Mouse (Mus musculus) megakaryocyte-erythroid progenitor cell, adult 5-6 weeks (primary cell): Measurements from ENCODE around the gene Cd47. TPM values are rescaled to one million over a fixed set of nuclear protein-coding genes. Genes with fewer than 3 reads are reported as not detected.

Source experiments
- ATAC-seq: replicated peaks from 2 replicates; pipeline ENCODE4 v1.8.0; 2016; ENCODE audit warnings: mild to moderate bottlenecking, inconsistent platforms; ENCODE audit not compliant: severe bottlenecking, poor library complexity, low FRiP score, low TSS enrichment
- total RNA-seq, 2 experiments: library from RNA; stranded (forward) in 1 of 2; stranded (reverse) in 1 of 2; fragments of 200-1000, 215-1000 nt in 1 of 2; fragments of >200 nt in 1 of 2; fragmentation: Nextera tagmentation in 1 of 2; gene quantifications; 2 replicates each; pipeline ENCODE4 v1.2.3; 2014 to 2017

The Cd47 gene
- total RNA-seq, 2 experiments from 2014 or later, result 180 to 252 TPM

GRCm38 (mm10) chr16:49896132-49896531 is 95.8 kb downstream of the Cd47 start:
- ATAC-seq, result no peak

- no peak for ATAC-seq
Observed at GRCm38 (mm10) chr16:49901395-49901794, 101.1 kb downstream of the Cd47 start.

- no peak for ATAC-seq
Observed at GRCm38 (mm10) chr16:49902083-49902482, 101.8 kb downstream of the Cd47 start.

GRCm38 (mm10) chr16:49904248-49904930 is 104.1 kb downstream of the Cd47 start:
- ATAC-seq, result no peak

GRCm38 (mm10) chr16:49905041-49905440 is 104.7 kb downstream of the Cd47 start:
- peak; percentile 40 for ATAC-seq

GRCm38 (mm10) chr16:49905601-49906001 is 105.3 kb downstream of the Cd47 start:
- no peak for ATAC-seq

DNA sequence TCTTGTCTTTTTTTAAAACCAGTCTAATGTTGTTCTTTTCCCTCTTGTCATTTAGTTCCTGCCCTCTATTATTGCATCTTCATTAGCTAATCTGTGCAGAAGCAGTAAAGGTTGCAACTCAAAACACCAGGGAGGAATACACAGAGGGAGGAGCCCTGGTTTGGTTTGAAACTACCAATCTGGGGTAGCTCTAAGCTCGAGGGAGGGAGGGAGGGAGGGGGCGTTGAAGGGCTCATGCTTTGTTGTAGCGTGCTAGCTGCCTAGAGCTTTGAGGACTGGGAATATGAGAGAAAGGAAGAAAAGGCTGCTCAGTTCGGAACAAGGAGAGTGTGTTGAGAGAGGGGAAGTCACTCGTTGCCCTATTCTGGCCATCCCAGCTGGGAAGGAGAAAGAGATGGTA is 105.7 kb downstream of the Cd47 start:
- no peak for ATAC-seq

DNA sequence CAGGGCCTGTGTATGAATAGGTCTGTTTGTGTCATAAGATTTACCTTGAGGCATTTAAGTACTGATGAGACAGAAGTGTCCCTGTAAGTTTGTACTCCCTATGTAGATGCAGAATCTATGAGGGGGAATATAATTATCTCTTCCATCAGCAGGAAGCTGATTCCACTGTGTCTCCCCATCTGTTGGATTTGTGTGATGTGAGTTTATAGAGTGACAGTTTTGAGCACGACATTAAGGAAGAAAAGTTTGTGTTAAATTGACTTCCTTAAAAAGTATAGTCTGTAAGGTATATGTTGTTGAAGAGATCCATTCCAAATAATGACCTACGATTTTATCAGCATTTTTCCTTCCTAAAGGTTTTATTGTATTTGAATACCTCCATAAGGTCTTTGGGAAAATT is 106.6 kb downstream of the Cd47 start:
- ATAC-seq, result no peak

DNA sequence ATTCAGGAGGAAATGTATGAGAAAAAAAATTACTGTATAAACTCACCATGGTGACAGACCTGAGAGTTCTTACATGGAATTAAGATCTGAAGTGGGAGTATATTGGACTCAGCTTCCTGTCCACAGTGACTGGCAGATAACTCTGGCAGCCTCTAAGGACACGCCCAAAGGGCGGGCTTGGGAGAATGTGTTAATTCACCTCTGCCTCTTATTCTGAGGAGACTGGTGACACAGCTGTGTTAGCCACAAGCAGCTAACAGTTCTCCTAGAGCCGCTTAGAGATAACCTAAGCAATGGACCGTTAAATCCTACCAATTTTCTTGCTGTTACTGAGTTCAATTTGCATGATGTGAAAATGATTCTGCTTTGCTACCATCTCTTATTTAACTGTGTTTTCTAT is 107.0 kb downstream of the Cd47 start:
- peak; percentile 93 for ATAC-seq

- no peak for ATAC-seq
Observed at GRCm38 (mm10) chr16:49909536-49909935, 109.2 kb downstream of the Cd47 start.

DNA sequence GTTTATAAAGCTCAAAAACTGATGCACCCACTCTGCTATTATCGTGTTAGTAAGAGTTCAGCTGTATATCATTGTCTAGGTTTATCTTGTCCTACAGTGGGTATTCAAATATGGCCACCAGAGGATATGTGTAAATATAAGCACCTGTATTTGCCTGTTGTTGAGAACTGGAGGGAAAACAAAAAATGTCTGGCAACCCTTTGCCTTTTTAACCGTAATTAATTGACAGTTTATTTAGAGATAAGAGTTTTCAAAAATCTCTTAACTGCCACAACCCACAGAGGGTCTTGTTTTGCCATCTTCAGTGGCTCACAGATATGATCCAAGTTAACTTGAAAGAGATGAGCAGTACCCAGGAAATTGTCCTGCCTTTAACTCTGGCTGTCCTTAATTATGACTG is 113.8 kb downstream of the Cd47 start:
- no peak for ATAC-seq

GRCm38 (mm10) chr16:49915532-49916476 is 115.5 kb downstream of the Cd47 start:
- 0 out of 2 replicates have a peak, but pooled peaks have one; percentile 12 for ATAC-seq

- no peak for ATAC-seq
Observed at GRCm38 (mm10) chr16:49920191-49920590, 119.9 kb downstream of the Cd47 start.

DNA sequence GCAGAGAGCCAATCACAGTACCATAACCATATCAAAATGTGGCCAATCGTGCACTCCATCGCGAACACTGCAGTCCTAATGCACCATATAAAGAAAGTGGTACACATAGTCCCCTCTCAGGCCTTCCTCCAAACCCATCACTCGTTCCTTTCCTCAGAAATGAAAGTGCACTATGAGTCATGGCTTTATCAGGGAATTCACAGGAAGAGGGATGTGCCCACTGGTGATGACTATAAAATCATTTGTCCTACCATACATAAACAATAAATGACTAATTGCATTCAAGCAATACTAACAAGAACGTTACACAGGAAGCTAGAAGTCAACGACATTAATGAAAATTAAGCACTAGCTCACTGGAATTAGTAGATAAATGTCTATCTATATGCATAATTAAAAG is 121.3 kb downstream of the Cd47 start:
- ATAC-seq, result no peak

GRCm38 (mm10) chr16:49922098-49922497 is 121.8 kb downstream of the Cd47 start:
- ATAC-seq, result no peak

- no peak for ATAC-seq
Observed at GRCm38 (mm10) chr16:49923720-49924119, 123.4 kb downstream of the Cd47 start.

DNA sequence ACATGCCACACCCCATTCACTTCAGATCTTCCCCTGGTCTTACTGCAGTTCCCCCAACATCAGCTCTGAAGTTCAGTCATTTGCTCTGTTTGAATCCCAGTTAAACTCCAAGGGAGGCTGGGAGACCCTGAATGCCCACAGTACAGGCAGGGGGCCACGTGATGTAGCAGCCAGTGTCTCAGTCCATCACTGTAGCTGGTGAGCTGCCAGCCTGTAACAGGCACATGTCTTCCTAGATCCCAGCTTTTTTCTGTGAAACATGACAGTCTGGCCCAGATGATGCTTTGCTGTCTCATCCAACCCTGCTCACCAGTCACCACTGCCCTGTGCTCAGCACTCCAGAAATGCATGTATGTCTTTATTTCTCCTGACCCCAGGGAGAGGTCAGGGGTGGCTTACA is 124.6 kb downstream of the Cd47 start:
- ATAC-seq, result no peak

GRCm38 (mm10) chr16:49933274-49933673 is 132.9 kb downstream of the Cd47 start:
- ATAC-seq, result no peak

DNA sequence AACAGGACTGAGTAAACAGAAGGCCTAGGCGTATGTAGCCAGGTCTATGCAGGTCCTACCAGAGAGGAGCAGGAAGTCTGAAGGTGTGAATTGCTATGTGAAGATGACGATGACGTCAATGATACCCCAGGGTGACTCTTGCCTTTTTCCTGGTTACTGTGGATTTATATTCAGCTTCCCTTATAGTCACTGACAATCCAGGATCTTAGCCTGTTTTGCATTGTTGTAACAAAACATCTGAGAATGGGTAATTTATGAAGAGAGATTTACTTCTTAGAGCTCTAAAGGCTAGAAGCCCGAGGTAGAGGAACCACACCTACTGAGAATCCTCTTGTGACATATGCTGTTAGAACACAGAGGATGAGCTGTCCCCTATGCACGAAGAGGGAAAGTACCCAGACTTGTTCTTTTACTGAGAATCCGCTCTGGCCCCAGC is 135.7 kb downstream of the Cd47 start:
- ATAC-seq, result no peak

DNA sequence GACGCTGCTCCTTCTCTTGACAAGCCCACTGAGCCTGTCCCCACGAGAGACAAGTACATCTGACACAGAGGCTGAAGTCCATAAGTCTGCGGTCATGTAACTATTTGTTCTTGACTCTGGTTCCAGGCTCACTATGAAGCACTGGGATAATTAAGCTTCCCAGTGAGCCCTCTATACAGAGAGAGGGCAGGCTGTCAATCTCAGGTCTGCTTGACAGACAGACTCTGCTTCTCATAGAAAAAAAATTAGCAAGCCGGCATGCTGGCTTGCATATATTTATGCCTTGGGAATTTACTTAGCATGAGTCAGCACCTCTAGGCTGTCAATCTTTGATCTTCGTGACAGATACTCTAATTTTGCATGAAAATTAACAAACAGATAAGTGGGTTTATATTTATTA is 136.5 kb downstream of the Cd47 start:
- no peak for ATAC-seq
